Mouse (Mus musculus) midbrain, embryonic 12.5 days (tissue): ENCODE results near the gene Lef1. TPM values are rescaled to one million over a fixed set of nuclear protein-coding genes. Genes with fewer than 3 reads are reported as not detected.

Source experiments
- ATAC-seq: fragments of 200-750 bp; cut with Nextera tagmentation; 2 replicates; pipeline ENCODE4 v1.8.0; 2017; ENCODE audit warnings: low read depth, moderate TSS enrichment, moderate library complexity; ENCODE audit not compliant: low FRiP score
- H3K27ac ChIP-seq: fragments of 300-500 bp; sonication (generic); replicated peaks from 2 replicates; pipeline ENCODE4 v1.5.1; 2016; ENCODE audit warnings: mild to moderate bottlenecking
- H3K27me3 ChIP-seq: fragments of 300-500 bp; sonication (generic); 2 replicates; pipeline ENCODE4 v1.6.1; 2016; ENCODE audit warnings: mild to moderate bottlenecking
- H3K36me3 ChIP-seq: fragments of 300-500 bp; sonication (generic); 2 replicates; pipeline ENCODE4 v1.6.1; 2016
- H3K4me1 ChIP-seq: fragments of 300-500 bp; sonication (generic); 2 replicates; pipeline ENCODE4 v1.6.1; 2016
- H3K4me2 ChIP-seq: fragments of 300-500 bp; sonication (generic); replicated peaks from 2 replicates; pipeline ENCODE4 v1.6.1; 2016; ENCODE audit warnings: mild to moderate bottlenecking, moderate library complexity
- H3K4me3 ChIP-seq: fragments of 300-500 bp; sonication (generic); 2 replicates; pipeline ENCODE4 v1.5.1; 2016; ENCODE audit warnings: mild to moderate bottlenecking
- H3K9ac ChIP-seq: fragments of 300-500 bp; sonication (generic); replicated peaks from 2 replicates; pipeline ENCODE4 v1.6.1; 2016; ENCODE audit warnings: mild to moderate bottlenecking, moderate library complexity
- H3K9me3 ChIP-seq: fragments of 300-500 bp; sonication (generic); 2 replicates; pipeline ENCODE4 v1.6.1; 2016; ENCODE audit warnings: mild to moderate bottlenecking
- WGBS: fragments of 180-500 bp; shearing (Covaris S2); methylation state at CpG from one replicate; pipeline ENCODE4 v1.1.7; 2016; 5-methylcytosine and 5-hydroxymethylcytosine counted together
- polyA plus RNA-seq: library from polyadenylated mRNA; unstranded; fragments of >200 nt; fragmentation: Nextera tagmentation; extraction: Ambion mirVana; gene quantifications from 2 replicates; pipeline ENCODE4 v1.2.1, GENCODE M21; 2016

The Lef1 gene
- polyA plus RNA-seq, 1 experiment from 2014 or later, result 97.0 TPM

- no peak overlapping the region for H3K4me2 ChIP-seq
- peaks cover 21% of the 10 kb centered on the region for H3K4me1 ChIP-seq
Measured at GRCm38 (mm10) chr3:131169161-131169560, 58.9 kb downstream of the Lef1 start.

GRCm38 (mm10) chr3:131170099-131170643, 59.9 kb downstream of the Lef1 start:
- WGBS, result 90% methylated on average over 6 of the region's 6 CpGs
- H3K27ac ChIP-seq, result no peak overlapping the region
- H3K4me2 ChIP-seq, result no peak overlapping the region
- no peaks in the 10 kb centered on the region for H3K36me3 ChIP-seq
- H3K9me3 ChIP-seq, result no peaks in the 10 kb centered on the region
- no peak overlapping the region for H3K9ac ChIP-seq
- H3K4me3 ChIP-seq, result no peak overlapping the region
- H3K27me3 ChIP-seq, result no peaks in the 10 kb centered on the region
- peaks cover 21% of the 10 kb centered on the region for H3K4me1 ChIP-seq
- no peak for ATAC-seq

More at GRCm38 (mm10) chr3:131169161-131169560, 58.9 kb downstream of the Lef1 start:
- H3K27ac ChIP-seq, result no peak overlapping the region
- WGBS, result 98% methylated on average over 6 of the region's 6 CpGs
- no peak overlapping the region for H3K4me3 ChIP-seq
- no peaks in the 10 kb centered on the region for H3K36me3 ChIP-seq
- no peak overlapping the region for H3K9ac ChIP-seq
- ATAC-seq, result no peak
- no peaks in the 10 kb centered on the region for H3K27me3 ChIP-seq
- H3K9me3 ChIP-seq, result no peaks in the 10 kb centered on the region

- H3K27ac ChIP-seq, result no peak overlapping the region
Measured at GRCm38 (mm10) chr3:131171292-131171960, 61.2 kb downstream of the Lef1 start.

DNA sequence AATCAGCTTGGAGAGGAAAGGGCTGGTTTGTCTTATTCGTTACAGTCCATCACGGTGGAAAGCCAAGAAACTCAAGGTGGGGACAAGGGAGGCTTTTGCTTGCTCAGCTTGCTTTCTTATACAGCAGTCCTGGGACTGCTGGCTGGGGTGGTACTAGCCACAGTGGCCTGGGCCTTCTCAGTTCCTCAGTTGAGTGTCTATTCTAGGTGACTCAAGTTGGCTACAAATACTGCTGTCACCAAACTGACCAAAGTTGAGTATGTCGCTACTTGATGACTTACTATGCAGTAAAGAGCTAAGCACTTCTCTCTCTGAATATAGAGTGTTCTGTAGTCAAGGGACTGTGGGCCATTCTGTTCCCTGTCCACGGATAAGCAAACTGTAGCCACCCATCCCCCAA, 62.0 kb downstream of the Lef1 start:
- Histone ChIP-seq H3K36me3 (no peaks in the 10 kb centered on the region), H3K4me1 (peaks cover 34% of the 10 kb centered on the region), H3K9me3 (no peaks in the 10 kb centered on the region), H3K4me2 (no peak overlapping the region), H3K27ac (no peak overlapping the region), H3K4me3 (no peak overlapping the region), H3K9ac (no peak overlapping the region), H3K27me3 (no peaks in the 10 kb centered on the region)
- 83% methylated on average over 4 of the region's 4 CpGs for WGBS
- no peak for ATAC-seq

More at GRCm38 (mm10) chr3:131171292-131171960, 61.2 kb downstream of the Lef1 start:
- Histone ChIP-seq H3K9ac (no peak overlapping the region), H3K36me3 (no peaks in the 10 kb centered on the region), H3K27me3 (no peaks in the 10 kb centered on the region), H3K4me1 (peaks cover 28% of the 10 kb centered on the region), H3K9me3 (no peaks in the 10 kb centered on the region), H3K4me2 (no peak overlapping the region), H3K4me3 (no peak overlapping the region)
- WGBS, result 44% methylated on average over 10 of the region's 11 CpGs
- ATAC-seq, result no peak

GRCm38 (mm10) chr3:131181006-131181405, 70.7 kb downstream of the Lef1 start:
- peaks cover 29% of the 10 kb centered on the region for H3K4me1 ChIP-seq
- WGBS, result 73% methylated on average over 11 of the region's 11 CpGs
- H3K36me3 ChIP-seq, result peaks cover 9% of the 10 kb centered on the region; the same call in 1 of the 2 replicates
- H3K27me3 ChIP-seq, result no peaks in the 10 kb centered on the region
- H3K27ac ChIP-seq, result peak overlapping the region; percentile 4; the same call in 1 of the 2 replicates
- H3K9ac ChIP-seq, result no peak overlapping the region
- no peak overlapping the region for H3K4me2 ChIP-seq
- no peak for ATAC-seq
- no peaks in the 10 kb centered on the region for H3K9me3 ChIP-seq
- no peak overlapping the region for H3K4me3 ChIP-seq

DNA sequence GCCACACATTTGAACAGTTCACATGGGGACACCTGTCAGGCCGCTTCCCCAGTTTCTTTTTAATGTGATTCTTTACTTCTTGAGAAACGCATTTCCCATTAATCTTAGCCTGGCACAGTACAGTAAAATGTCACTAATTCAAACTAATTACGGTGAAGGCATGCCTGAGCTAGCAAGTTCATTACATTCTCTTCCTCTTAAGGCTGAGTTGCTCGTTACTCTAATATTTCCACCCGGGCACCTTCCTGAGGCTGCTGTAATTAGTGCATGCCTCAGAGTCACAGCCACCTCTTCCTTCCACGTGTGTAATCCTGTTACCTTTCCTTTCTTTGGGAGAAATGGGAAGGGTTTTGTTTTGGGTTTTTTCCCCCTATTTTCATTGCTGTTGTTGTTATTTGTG, 71.9 kb downstream of the Lef1 start:
- H3K9me3 ChIP-seq, result no peaks in the 10 kb centered on the region
- no peak overlapping the region for H3K27ac ChIP-seq
- peaks cover 24% of the 10 kb centered on the region for H3K4me1 ChIP-seq
- no peak overlapping the region for H3K4me3 ChIP-seq
- H3K9ac ChIP-seq, result no peak overlapping the region
- no peak overlapping the region for H3K4me2 ChIP-seq
- no peaks in the 10 kb centered on the region for H3K27me3 ChIP-seq
- 71% methylated on average over 6 of the region's 6 CpGs for WGBS
- ATAC-seq, result no peak
- peaks cover 14% of the 10 kb centered on the region; the same call in 1 of the 2 replicates for H3K36me3 ChIP-seq

DNA sequence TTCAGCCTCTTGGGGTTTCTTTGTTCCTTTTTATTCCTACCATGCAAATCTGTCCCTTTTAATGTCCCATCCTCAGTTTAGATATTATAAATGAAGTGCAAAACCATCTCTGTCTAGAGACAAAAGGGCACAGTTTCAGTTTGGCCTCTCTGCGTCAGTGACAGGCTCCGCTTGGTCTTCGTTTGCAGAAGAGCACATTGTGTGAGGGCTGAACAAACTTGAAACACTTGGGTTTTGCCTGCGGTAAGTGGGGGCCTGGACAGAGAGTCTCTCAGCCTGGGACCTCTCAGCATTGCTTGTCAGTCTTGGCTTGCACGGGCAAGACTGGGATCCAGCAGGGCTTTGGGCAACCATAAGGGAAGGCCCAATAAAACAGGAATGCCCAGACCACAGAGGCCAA, 75.9 kb downstream of the Lef1 start:
- no peak for ATAC-seq
- Histone ChIP-seq H3K4me1 (peaks cover 20% of the 10 kb centered on the region), H3K9ac (no peak overlapping the region), H3K4me3 (no peak overlapping the region), H3K4me2 (no peak overlapping the region), H3K9me3 (no peaks in the 10 kb centered on the region), H3K36me3 (peaks cover 22% of the 10 kb centered on the region; the same call in 1 of the 2 replicates), H3K27me3 (no peaks in the 10 kb centered on the region), H3K27ac (no peak overlapping the region)
- WGBS, result 85% methylated on average over 5 of the region's 5 CpGs

DNA sequence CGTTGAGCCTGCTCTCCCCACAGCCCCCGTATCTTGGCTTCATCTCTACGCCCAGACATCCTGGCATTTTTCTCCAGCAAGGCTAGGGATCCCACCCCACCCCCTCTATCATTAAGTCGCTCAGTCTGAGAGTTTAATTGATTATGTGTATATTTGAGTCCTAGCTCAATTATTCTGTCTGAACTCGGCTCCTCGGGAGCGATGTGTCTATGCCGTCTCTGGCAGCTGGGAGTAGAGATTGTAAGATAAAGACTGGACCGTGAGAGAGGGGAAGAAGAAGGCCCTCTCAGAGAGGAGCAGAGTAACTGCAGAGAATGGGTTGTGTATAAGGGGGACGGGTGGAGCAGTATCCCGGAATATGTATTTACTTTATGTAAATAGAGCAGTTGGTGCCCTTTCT, 80.0 kb downstream of the Lef1 start:
- Histone ChIP-seq H3K27ac (no peak overlapping the region), H3K27me3 (no peaks in the 10 kb centered on the region), H3K9me3 (no peaks in the 10 kb centered on the region), H3K9ac (no peak overlapping the region), H3K4me1 (0 out of 2 replicates have a peak, but pooled peaks cover 4% of the 10 kb centered on the region), H3K4me2 (no peak overlapping the region), H3K36me3 (peaks cover 33% of the 10 kb centered on the region; the same call in 1 of the 2 replicates), H3K4me3 (no peak overlapping the region)
- ATAC-seq, result no peak
- 72% methylated on average over 11 of the region's 11 CpGs for WGBS

GRCm38 (mm10) chr3:131190671-131191367, 80.5 kb downstream of the Lef1 start:
- 85% methylated on average over 19 of the region's 19 CpGs for whole genome bisulfite sequencing
- no peak; the same call in 1 of the 2 replicates for ATAC-seq

GRCm38 (mm10) chr3:131191454-131191853, 81.2 kb downstream of the Lef1 start:
- Histone ChIP-seq H3K4me3 (no peak overlapping the region), H3K36me3 (peaks cover 27% of the 10 kb centered on the region; the same call in 1 of the 2 replicates), H3K27ac (no peak overlapping the region), H3K27me3 (no peaks in the 10 kb centered on the region), H3K4me1 (0 out of 2 replicates have a peak, but pooled peaks cover 4% of the 10 kb centered on the region), H3K9ac (no peak overlapping the region), H3K4me2 (no peak overlapping the region), H3K9me3 (no peaks in the 10 kb centered on the region)
- ATAC-seq, result peak; percentile 34; the same call in 1 of the 2 replicates
- WGBS, result 83% methylated on average over 7 of the region's 7 CpGs

More at GRCm38 (mm10) chr3:131190671-131191367, 80.5 kb downstream of the Lef1 start:
- Histone ChIP-seq H3K9ac (no peak overlapping the region), H3K27me3 (no peaks in the 10 kb centered on the region), H3K4me1 (0 out of 2 replicates have a peak, but pooled peaks cover 4% of the 10 kb centered on the region), H3K4me2 (no peak overlapping the region), H3K4me3 (no peak overlapping the region), H3K27ac (no peak overlapping the region), H3K9me3 (no peaks in the 10 kb centered on the region), H3K36me3 (peaks cover 30% of the 10 kb centered on the region; the same call in 1 of the 2 replicates)

GRCm38 (mm10) chr3:131196050-131196449, 85.8 kb downstream of the Lef1 start:
- no peak for ATAC-seq
- no peak overlapping the region for H3K4me2 ChIP-seq
- H3K9me3 ChIP-seq, result no peaks in the 10 kb centered on the region
- 0 out of 2 replicates have a peak overlapping the region, but pooled peaks have one; percentile 25 for H3K27ac ChIP-seq
- H3K4me3 ChIP-seq, result no peak overlapping the region
- H3K36me3 ChIP-seq, result peaks cover 18% of the 10 kb centered on the region; the same call in 1 of the 2 replicates
- H3K4me1 ChIP-seq, result no peaks in the 10 kb centered on the region
- H3K27me3 ChIP-seq, result no peaks in the 10 kb centered on the region
- no peak overlapping the region for H3K9ac ChIP-seq
- 71% methylated on average over 10 of the region's 10 CpGs for WGBS

DNA sequence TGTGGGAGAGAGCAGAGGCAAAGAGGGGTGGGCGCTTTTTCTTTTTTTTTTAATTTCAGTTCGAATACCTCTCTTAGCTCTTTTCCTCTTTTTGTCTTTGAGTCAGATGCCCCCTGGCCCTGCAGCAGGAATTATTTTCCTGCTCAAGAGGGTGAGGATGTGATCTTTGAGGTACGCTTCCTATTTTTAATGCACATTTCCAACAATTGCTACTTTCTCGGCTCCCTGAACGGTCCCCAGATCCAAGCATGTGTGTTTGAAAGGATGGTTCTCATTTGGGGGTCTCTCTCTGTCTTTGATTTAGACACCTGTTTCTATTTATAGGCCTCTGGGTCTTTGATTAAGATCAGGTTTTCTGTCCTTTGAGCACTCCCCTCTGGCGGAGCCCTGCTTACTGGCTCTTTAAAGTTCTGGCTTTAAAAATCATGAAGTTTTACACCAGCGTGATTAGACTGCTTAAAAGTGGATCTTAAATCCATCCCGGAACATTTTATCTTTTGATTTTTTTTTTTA, 86.3 kb downstream of the Lef1 start:
- Histone ChIP-seq H3K4me3 (no peak overlapping the region), H3K9ac (no peak overlapping the region), H3K9me3 (no peaks in the 10 kb centered on the region), H3K4me1 (no peaks in the 10 kb centered on the region), H3K27ac (no peak overlapping the region), H3K27me3 (no peaks in the 10 kb centered on the region), H3K4me2 (no peak overlapping the region), H3K36me3 (peaks cover 17% of the 10 kb centered on the region; the same call in 1 of the 2 replicates)
- ATAC-seq, result no peak
- WGBS, result 80% methylated on average over 8 of the region's 8 CpGs
